Mouse (Mus musculus): Measurements from ENCODE around the gene Bcl2l1. TPM values are rescaled to one million over a fixed set of nuclear protein-coding genes. Genes with fewer than 3 reads are reported as not detected.
A peak's percentile ranks its signal among the peaks of the same experiment; 100 is the strongest.

Gene Bcl2l1
- total RNA-seq, 2 experiments from 2014 or later, result 128 to 133 TPM

DNA sequence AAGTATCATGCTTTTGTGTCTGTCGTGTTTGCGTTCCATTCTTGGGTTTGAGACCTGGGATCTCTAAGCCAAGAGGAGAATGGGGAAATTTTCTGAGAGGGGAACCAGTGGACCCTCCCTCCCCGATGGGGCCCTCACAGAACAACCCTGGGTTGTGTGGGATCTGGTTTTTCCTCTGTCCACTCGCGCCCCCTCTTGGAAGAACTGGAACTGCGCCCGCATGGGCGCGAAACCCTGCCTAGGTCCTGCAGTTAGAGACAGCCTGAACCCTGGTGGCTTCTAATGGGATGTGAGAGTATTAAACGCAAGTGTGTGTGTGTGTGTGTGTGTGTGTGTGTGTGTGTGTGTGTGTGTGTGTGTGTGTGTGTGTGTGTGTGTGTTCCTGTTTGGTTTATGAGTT lies 89.1 kb downstream of the Bcl2l1 start:
- DNase-seq (ENCODE audit: low spot score in 2 of 2), result no peak
- intact Hi-C loops (cut with DNase I), result no loop called here

DNA sequence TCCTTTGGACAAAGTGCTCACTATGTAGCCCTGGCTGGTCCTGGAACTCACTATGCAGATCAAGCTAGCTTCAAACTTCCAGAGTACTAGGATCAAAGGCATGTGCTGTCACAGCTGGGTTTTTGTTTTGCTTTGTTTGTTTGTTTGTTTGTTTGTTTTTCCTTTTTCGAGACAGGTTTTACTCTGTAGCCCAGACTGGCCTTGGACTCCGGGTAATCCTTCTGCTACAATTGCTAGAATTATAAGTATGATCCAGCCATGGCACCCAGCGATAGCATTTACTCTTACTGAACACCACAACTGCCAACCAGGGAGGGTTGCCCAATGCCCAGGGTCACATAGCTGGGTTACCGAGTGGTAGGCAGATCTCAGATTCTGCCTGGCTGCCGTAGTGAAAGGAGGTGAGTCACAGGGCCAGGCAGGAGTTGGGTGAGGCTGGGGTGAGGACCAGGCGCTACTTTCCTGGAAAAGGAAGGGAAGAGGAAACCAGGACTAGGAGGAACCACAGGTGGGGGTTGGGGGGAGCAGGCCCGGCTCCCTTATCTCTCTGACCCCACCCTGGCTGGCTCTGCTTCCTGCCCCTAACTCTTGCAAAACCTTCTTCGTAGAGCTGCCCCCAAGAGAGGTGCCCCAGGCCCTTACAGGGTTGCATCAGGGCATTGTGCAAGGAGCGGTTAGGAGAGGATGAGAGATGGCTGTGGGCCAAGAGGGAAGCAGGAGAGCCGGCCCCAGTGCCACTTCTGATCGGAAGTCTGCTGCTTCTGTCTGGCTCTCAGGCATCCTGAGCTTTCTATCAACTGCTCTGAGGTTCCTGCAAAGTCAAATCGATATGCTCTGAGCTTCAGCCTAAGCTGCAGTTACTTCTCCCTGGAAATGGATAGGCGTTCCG lies 90.1 kb downstream of the Bcl2l1 start:
- intact Hi-C loops (cut with DNase I), result no loop called here
- DNase-seq (ENCODE audit: low spot score in 2 of 2), result no peak

DNA sequence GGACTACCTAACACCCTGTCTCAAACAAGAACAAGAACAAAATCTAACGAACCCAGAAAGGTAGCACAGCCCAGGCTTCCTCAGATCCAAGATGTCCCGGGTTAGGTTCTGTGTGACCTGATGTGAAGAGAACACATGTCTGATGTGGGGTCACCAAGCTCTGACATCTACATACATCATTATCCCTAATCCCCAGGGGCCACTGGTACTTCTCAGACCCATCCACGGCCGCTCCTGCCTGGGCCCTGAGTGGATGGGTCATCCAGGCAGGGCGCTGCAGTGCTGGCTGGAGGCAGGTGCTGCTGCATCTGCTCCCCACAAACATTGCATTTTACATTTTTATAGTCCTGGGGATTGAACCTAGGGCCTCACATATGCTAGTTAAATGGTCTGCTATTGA lies 91.0 kb downstream of the Bcl2l1 start:
- no peak for DNase-seq (ENCODE audit: low spot score in 2 of 2)
- intact Hi-C loops (cut with DNase I), result no loop called here

DNA sequence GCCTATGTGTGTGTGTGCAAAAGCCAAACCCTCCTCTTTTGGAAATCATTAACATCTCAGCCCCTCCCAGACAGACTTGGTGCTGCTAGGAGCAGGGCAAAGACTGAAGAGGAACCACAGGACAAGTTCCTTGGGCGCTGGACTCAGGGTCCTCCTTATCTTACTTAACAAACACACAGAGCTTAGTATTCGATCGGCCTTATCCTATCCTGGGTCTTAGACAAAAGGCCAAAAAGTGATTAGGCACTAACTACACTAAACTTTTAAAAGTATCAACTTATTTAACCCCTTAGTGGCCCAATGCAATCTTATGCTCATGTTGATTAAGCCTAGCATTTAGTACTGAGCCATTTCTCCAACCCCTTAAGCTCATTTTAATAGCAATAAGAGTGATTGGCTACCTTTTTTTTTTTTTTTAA lies 91.7 kb downstream of the Bcl2l1 start:
- DNase-seq (ENCODE audit: low spot score in 2 of 2), result no peak
- intact Hi-C loops (cut with DNase I), result loop anchor here (5.0 kb wide), 2 partner anchors 37 to 43 kb away; no protein-coding TSS in a partner anchor

DNA sequence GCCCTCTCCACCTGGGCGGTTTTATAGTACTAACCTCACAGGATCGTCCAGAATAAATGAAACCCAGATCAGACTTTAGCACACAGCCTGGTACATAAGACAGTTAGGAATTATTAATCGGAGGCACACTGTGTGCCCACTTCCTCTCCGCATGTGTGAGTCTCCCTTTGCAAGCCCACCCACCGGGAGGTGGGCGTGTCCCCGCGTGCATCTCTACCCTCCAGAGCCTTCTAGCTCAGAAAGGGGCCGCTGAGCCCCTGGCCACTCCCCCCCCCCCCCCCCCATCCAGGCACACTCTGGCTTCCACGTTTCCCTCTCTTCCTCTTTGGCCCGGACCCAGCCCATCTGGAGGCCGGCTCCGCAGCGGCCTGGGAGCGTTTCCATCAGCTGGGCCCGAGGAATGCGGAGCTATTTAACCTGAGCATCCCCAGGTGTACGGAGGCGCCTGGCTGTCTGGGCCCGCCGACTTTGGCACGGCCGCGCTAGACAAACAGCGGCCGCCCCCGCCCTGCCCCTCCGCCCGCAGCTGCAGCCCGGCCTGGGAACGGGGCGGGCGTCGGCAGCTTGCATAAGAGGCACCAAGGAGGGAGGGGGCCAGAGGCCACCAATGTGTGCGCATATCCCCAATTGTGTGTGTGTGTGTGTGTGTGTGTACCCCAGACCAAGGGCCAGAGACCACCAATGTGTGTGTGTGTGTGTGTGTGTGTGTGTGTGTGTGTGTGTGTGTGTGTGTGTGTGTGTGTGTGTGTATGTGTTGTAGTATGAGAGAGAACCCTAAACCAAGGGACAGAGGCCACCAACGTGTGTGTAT lies 92.3 kb downstream of the Bcl2l1 start:
- intact Hi-C loops (cut with DNase I), result loop anchor here (5.0 kb wide), 2 partner anchors 38 to 42 kb away; no protein-coding TSS in a partner anchor
- peak; percentile 20 to 34 for DNase-seq (ENCODE audit: low spot score in 2 of 2)

DNA sequence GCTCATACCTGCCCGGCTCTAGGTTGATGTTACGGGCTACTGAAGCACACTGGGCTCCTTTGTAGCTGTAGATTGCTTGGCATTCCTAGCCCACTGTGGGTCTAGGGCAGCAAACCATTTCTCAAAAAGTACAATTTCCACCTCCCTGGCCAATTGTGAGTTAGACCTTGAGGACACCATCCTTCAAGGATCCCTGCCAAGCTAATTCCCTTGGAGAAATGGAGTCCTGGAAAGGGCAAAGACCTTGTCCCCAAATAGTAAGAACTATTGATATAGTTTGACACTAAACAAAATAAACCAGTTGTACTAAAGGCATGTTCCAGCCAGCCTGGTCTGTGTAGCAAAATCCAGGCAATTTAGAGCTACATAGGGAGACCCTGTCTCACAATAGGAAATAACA lies 93.2 kb downstream of the Bcl2l1 start:
- intact Hi-C loops (cut with DNase I), result loop anchor here (5.0 kb wide), 2 partner anchors 39 to 41 kb away; no protein-coding TSS in a partner anchor
- no peak for DNase-seq (ENCODE audit: low spot score in 2 of 2)

DNA sequence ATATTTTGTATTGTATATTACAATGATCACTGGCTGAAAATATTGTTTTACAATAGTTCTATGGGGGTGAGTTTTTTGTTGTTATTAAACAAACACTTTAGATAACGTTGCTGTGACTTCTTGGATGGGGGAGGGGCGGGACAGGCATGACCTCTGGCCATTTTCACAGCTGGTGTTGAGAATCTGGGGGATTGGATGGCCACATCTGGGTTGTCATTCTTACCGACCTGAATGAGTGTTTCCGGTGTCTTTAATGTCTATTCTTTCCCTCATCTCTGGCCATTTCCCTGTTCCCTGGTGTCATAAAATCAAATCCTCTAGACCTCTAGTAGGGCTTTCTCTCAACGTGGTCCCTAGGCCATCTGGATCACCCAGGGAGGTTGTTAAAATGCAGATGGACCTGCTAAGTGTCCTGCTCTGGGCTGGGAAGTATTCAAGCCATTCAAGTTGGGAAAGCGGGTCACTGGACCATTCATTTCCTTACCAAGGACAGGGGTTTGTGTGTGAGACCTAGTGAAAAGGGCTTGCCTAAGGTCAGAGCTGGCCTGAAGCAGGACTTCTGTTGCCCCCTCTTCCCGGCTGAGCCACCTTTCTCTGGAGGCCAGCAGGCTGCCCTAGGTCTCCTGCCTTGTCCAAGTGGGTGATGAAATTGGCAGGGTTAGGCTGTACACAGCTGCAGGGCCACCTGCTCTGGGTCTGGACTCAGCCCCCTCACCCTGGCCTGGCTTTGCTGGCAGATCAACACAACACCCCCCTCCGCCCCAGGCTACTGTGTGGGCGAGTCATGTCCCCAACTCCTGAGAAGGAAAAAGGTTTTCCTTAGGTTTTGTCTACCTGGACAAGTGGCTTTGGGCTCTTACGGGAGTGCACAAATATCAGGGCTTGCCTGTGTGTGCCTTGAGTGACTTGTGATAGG lies 94.0 kb downstream of the Bcl2l1 start:
- intact Hi-C loops (cut with DNase I), result loop anchor here (5.0 kb wide), 2 partner anchors 40 kb away; no protein-coding TSS in a partner anchor
- no peak for DNase-seq (ENCODE audit: low spot score in 2 of 2)

DNA sequence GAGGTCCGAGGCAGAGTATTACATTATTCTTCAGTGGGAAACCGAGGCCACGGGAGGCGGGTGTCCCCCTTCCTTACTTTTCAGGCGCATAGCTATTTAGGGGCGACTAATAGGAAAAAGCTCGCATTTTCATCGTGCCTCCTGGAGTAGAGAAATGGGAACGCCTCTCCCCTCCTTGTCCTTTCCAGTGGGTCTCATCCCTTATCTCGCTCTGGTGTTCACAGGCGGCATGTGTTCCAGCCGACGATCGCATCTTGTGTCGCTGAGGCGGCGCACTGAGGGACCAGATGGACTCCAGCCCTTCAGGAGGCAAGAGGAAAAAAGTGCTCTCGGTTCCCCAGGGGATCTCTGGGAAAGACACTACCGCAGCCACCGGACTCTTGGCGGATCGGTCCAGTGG lies 94.8 kb downstream of the Bcl2l1 start:
- DNase-seq (ENCODE audit: low spot score in 2 of 2), result peak in 1 of 2 experiments; percentile 17
- intact Hi-C loops (cut with DNase I), result loop anchor here (5.0 kb wide), 2 partner anchors 39 to 41 kb away; no protein-coding TSS in a partner anchor

DNA sequence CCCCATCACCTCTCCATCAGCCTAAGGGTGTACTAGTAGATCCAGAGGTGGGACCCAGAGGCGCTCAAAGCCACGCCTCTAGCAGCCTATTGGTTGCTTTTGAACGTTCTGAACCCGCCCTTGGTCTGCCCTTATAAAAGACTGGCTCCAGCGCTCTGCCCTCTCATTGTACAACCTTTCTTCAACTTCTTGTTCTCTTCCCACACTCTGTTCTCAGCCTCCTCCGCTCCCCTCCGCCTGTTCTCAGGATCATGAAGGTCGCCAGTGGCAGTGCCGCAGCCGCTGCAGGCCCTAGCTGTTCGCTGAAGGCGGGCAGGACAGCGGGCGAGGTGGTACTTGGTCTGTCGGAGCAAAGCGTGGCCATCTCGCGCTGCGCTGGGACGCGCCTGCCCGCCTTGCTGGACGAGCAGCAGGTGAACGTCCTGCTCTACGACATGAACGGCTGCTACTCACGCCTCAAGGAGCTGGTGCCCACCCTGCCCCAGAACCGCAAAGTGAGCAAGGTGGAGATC lies 95.4 kb downstream of the Bcl2l1 start, which contains the start of gene Id1:
Id1 (plus strand) TSS at position 162 of the 512 bp plus-strand sequence.
- DNase-seq (ENCODE audit: low spot score in 2 of 2), result peak; percentile 39 to 60
- intact Hi-C loops (cut with DNase I), result loop anchor here (5.0 kb wide), 2 partner anchors 39 to 41 kb away; no protein-coding TSS in a partner anchor

DNA sequence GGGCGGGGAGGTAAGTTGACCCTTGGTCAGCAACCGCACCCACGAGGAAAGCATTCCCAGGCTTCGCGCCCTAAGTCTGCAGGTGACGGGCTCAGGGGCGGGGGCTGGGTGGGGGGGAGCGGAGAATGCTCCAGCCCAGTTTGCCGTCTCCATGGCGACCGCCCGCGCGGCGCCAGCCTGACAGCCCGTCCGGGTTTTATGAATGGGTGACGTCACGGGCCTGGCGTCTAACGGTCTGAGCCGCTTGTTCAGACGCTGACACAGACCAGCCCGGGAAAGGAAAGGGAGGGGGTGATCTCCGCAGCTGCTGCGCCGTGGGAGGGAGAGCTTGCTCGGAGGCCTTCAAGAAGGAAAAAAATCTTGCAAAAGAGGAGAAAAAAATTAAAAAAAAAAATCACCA lies 96.5 kb downstream of the Bcl2l1 start:
- intact Hi-C loops (cut with DNase I), result loop anchor here (5.0 kb wide), 2 partner anchors 38 to 42 kb away; no protein-coding TSS in a partner anchor
- peak; percentile 87 to 90 for DNase-seq (ENCODE audit: low spot score in 2 of 2)

DNA sequence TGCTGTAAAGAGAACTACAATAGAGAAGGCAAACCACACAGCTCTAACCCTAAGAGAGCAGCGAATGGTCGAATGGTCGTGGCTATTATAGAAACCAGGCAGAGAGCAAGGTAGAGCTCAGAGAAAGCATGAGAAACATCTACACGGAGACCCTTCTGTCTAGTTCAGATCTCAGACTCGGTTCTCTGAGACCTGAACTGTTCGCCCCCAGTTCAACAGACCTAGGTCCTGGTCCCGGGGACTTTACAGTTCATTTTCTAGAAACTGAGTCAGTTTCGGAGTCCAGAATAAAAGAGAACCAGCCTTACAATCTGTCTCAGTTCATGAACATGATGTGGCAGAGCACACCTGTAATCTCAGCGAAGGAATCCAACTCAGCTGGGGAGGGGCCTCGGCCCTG lies 97.0 kb downstream of the Bcl2l1 start:
- intact Hi-C loops (cut with DNase I), result no loop called here
- no peak for DNase-seq (ENCODE audit: low spot score in 2 of 2)

DNA sequence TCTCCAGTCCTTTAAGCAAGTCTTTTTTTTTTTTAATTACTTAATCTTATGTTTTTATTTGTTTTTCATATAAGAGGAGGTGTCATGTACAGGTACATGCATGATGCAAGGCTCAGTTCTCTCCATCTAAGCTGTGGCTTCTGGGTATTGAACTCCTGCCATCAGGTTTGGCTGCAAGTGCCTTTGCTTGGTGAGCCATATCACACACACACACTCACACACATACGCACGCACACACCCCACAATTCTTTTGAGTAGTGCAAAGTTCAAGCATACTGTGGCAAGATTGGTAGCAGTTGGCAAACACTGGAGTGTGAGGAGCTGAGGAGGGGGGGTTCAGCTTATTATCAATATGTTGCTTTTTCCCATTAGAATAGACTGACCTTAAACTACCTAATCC lies 98.3 kb downstream of the Bcl2l1 start:
- no peak for DNase-seq (ENCODE audit: low spot score in 2 of 2)

More for the DNA sequence above, 98.3 kb downstream of the Bcl2l1 start:
- intact Hi-C loops (cut with DNase I), result no loop called here

Small RNA genes within 50 kb of the gene (microRNA-seq; reads per million reads assigned to microRNA genes)
- gene Gm23802 (not detected), gene Mir5622 (not detected)

Other genes with a start within 250 kb of the Bcl2l1 start
- not detected for gene Defb45, start 232.3 kb downstream of the Bcl2l1 start, total RNA-seq (2021)
- not detected for gene Defb36, start 227.4 kb downstream of the Bcl2l1 start, total RNA-seq (2021)
- not detected for gene Defb25, start 208.7 kb downstream of the Bcl2l1 start, total RNA-seq (2021)
- 1 to 10 TPM in 1 of 2 experiments, under 1 TPM in 1; 0.86 to 1.4 TPM for gene Rem1, start 204.8 kb downstream of the Bcl2l1 start, total RNA-seq (2021)
- gene H13, start 162.3 kb downstream of the Bcl2l1 start, total RNA-seq (2021), result 10 to 100 TPM; 72.2 to 75.4 TPM
- gene Mcts2, start 144.7 kb downstream of the Bcl2l1 start, total RNA-seq (2021), result 10 to 100 TPM; 17.0 to 18.9 TPM
- 10 to 100 TPM; 22.9 to 23.9 TPM for gene Id1, start 95.5 kb downstream of the Bcl2l1 start, total RNA-seq (2021)
- 1 to 10 TPM; 1.7 to 1.8 TPM for gene Cox4i2, start 77.6 kb downstream of the Bcl2l1 start, total RNA-seq (2021)
- 1 to 10 TPM; 3.2 to 3.6 TPM for gene Tpx2, start 16.2 kb upstream of the Bcl2l1 start, total RNA-seq (2021)
- not detected for gene Mylk2, start 79.6 kb upstream of the Bcl2l1 start, total RNA-seq (2021)
- under 1 TPM; 0.49 to 0.50 TPM for gene Foxs1, start 101.5 kb upstream of the Bcl2l1 start, total RNA-seq (2021)
- gene Dusp15, start 120.0 kb upstream of the Bcl2l1 start, total RNA-seq (2021), result 10 to 100 TPM; 14.7 to 23.6 TPM
- 1 to 10 TPM; 1.3 to 3.6 TPM for gene Ttll9, start 130.8 kb upstream of the Bcl2l1 start, total RNA-seq (2021)
- 10 to 100 TPM; 46.9 to 59.5 TPM for gene Pdrg1, start 183.7 kb upstream of the Bcl2l1 start, total RNA-seq (2021)
- gene Xkr7, start 200.1 kb upstream of the Bcl2l1 start, total RNA-seq (2021), result 1 to 10 TPM; 5.2 to 7.0 TPM
- 1 to 10 TPM; 4.0 to 5.8 TPM for gene Ccm2l, start 234.2 kb upstream of the Bcl2l1 start, total RNA-seq (2021)